Mouse (Mus musculus) neural tube, embryonic 15.5 days (tissue): Measurements from ENCODE around the gene Asap3. TPM values are rescaled to one million over a fixed set of nuclear protein-coding genes. Genes with fewer than 3 reads are reported as not detected.

Experiments
- ATAC-seq: fragments of 200-750 bp; cut with Nextera tagmentation; 2 replicates; pipeline ENCODE4 v1.8.0; 2017; ENCODE audit warnings: mild to moderate bottlenecking, moderate TSS enrichment, moderate library complexity; ENCODE audit not compliant: low FRiP score
- H3K27ac ChIP-seq: fragments of 300-500 bp; sonication (generic); replicated peaks from 2 replicates; pipeline ENCODE4 v1.5.1; 2015; ENCODE audit warnings: mild to moderate bottlenecking, inconsistent platforms
- H3K27me3 ChIP-seq: fragments of 300-500 bp; sonication (generic); replicated peaks from 2 replicates; pipeline ENCODE4 v1.6.1; 2015; ENCODE audit warnings: inconsistent platforms
- H3K36me3 ChIP-seq: fragments of 300-500 bp; sonication (generic); 2 replicates; pipeline ENCODE4 v1.6.1; 2015; ENCODE audit warnings: inconsistent platforms
- H3K4me1 ChIP-seq: fragments of 300-500 bp; sonication (generic); 2 replicates; pipeline ENCODE4 v1.6.1; 2015; ENCODE audit warnings: inconsistent platforms
- H3K4me2 ChIP-seq: fragments of 300-500 bp; sonication (generic); 2 replicates; pipeline ENCODE4 v1.6.1; 2015; ENCODE audit warnings: inconsistent platforms, mild to moderate bottlenecking, moderate library complexity
- H3K4me3 ChIP-seq: fragments of 300-500 bp; sonication (generic); replicated peaks from 2 replicates; pipeline ENCODE4 v1.5.1; 2015; ENCODE audit warnings: mild to moderate bottlenecking, inconsistent platforms
- H3K9ac ChIP-seq: fragments of 300-500 bp; sonication (generic); replicated peaks from 2 replicates; pipeline ENCODE4 v1.6.1; 2015; ENCODE audit warnings: mild to moderate bottlenecking, inconsistent platforms
- H3K9me3 ChIP-seq: fragments of 300-500 bp; sonication (generic); replicated peaks from 2 replicates; pipeline ENCODE4 v1.6.1; 2016; ENCODE audit warnings: inconsistent platforms
- WGBS: fragments of 180-500 bp; shearing (Covaris S2); methylation state at CpG from one replicate; pipeline ENCODE4 v1.1.7; 2015; ENCODE audit warnings: mixed read lengths; 5-methylcytosine and 5-hydroxymethylcytosine counted together
- polyA plus RNA-seq: library from polyadenylated mRNA; unstranded; fragments of >200 nt; fragmentation: Nextera tagmentation; extraction: Ambion mirVana; gene quantifications from 2 replicates; pipeline ENCODE4 v1.2.1, GENCODE M21; 2015

The Asap3 gene
- polyA plus RNA-seq, 1 experiment from 2014 or later, result 6.6 TPM

DNA sequence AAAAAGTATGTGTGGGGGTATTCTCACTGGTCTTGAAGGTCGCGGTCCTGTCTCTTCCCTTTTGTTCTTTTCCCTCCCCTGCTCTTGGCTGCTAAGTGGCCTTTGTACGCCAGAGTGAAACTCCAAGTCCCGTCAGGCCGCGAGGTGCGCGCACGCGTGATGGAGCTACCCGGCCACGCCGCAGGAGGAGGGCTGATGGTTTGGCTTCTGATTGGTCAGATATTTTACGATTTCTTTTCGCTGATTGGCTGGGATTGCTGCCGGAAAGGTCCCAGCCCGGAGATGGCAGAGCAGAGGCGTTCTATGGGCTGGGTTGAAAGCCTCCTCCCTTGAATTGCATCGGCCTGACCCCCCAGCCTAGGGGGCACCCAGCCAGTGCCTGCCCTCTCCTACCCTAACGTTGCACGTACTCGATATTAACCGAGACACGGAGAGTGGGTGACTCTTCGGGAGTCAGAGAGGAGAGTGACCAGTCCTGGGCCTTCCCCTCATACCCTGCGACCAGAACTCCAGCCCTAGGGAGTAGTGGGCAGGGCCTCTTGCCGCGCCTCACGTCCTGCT lies 79.7 kb downstream of the Asap3 start:
- H3K27me3 ChIP-seq, result peaks cover 12% of the 10 kb centered on the region
- H3K4me2 ChIP-seq, result peak overlapping the region; percentile 94
- ATAC-seq, result peak; percentile 89
- peaks cover 55% of the 10 kb centered on the region for H3K4me1 ChIP-seq
- H3K36me3 ChIP-seq, result peaks cover 36% of the 10 kb centered on the region
- peak overlapping the region; percentile 75 for H3K9ac ChIP-seq
- under 1% methylated on average over 29 of the region's 29 CpGs for WGBS
- H3K27ac ChIP-seq, result peak overlapping the region; percentile 89
- no peaks in the 10 kb centered on the region for H3K9me3 ChIP-seq
- peak overlapping the region; percentile 78 for H3K4me3 ChIP-seq

DNA sequence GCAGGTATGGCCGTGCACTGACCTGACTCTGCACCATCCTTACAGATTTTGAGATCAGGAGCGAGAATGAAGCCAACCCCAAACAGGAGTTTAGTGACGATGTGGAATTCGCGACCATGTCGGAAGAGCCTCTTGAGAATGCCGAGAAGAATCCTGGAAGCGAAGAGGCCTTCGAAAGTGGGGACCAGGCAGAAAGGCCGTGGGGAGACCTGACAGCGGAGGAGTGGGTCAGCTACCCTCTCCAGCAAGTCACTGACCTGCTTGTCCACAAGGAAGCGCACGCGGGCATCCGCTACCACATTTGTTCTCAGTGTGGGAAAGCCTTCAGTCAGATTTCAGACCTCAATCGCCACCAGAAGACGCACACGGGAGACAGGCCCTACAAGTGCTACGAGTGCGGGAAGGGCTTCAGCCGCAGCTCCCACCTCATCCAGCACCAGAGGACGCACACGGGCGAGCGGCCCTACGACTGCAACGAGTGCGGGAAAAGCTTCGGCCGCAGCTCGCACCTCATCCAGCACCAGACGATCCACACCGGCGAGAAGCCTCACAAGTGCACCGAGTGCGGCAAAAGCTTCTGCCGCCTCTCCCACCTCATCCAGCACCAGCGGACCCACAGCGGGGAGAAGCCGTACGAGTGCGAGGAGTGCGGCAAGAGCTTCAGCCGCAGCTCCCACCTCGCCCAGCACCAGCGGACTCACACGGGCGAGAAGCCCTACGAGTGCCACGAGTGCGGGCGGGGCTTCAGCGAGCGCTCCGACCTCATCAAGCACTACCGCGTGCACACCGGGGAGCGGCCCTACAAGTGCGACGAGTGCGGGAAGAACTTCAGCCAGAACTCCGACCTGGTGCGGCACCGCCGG lies 84.0 kb downstream of the Asap3 start:
- ATAC-seq, result no peak
- Histone ChIP-seq H3K4me2 (peak overlapping the region; percentile 17; the same call in 1 of the 2 replicates), H3K4me1 (peaks cover 29% of the 10 kb centered on the region), H3K27me3 (peaks cover 12% of the 10 kb centered on the region), H3K27ac (no peak overlapping the region), H3K4me3 (no peak overlapping the region), H3K36me3 (peaks cover 74% of the 10 kb centered on the region), H3K9ac (no peak overlapping the region), H3K9me3 (no peaks in the 10 kb centered on the region)
- 34% methylated on average over 66 of the region's 66 CpGs for WGBS

DNA sequence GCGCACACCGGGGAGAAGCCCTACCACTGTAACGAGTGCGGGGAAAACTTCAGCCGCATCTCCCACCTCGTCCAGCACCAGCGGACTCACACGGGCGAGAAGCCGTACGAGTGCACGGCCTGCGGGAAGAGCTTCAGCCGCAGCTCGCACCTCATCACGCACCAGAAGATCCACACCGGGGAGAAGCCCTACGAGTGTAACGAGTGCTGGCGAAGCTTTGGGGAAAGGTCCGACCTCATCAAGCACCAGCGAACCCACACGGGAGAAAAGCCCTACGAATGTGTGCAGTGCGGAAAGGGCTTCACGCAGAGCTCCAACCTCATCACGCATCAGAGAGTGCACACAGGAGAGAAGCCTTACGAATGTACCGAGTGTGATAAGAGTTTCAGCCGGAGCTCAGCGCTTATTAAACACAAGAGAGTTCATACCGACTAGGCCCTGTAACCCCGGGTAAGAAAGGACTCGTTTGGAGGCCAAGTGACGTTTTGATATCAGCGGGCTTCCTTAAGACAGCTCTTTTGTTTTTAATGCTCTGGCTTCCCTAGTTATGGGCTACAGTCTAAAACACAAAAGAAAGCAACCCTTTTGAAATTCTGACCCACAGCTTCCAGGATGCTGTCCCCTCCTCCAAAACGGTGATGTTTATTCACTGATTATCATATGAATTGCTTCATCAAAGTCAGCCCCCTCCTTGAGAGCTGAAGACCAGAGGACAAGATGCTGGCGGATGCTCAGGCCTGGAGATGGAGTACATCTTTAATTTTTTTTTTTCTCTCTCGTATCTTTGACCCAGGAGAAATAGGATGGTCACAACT lies 84.8 kb downstream of the Asap3 start:
- H3K27me3 ChIP-seq, result peaks cover 12% of the 10 kb centered on the region
- no peaks in the 10 kb centered on the region for H3K9me3 ChIP-seq
- H3K4me2 ChIP-seq, result peak overlapping the region; percentile 17; the same call in 1 of the 2 replicates
- peaks cover 78% of the 10 kb centered on the region for H3K36me3 ChIP-seq
- peaks cover 29% of the 10 kb centered on the region for H3K4me1 ChIP-seq
- no peak overlapping the region for H3K4me3 ChIP-seq
- no peak overlapping the region for H3K27ac ChIP-seq
- H3K9ac ChIP-seq, result no peak overlapping the region
- WGBS, result 32% methylated on average over 39 of the region's 39 CpGs
- ATAC-seq, result no peak

DNA sequence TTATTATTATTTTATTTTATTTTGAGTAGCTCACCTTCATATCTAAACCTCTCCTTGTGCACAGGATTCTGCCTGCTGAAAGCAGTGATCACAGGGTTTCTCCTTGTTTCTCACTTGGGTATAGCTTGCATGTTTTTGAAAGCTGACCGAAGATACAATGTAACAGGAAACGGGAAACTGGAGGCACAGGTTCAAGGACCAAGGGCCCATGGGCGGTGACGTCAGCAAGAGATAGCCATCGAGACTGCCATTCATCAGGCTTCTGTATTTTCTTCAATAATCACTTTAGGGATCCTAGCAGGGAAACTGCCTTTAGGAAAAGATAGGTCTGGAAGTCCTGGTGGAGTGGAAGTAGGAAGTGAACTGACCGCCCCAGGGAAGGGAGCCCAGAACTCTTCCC lies 85.5 kb downstream of the Asap3 start:
- no peak overlapping the region for H3K27ac ChIP-seq
- H3K4me2 ChIP-seq, result no peak overlapping the region
- H3K27me3 ChIP-seq, result peaks cover 12% of the 10 kb centered on the region
- ATAC-seq, result no peak
- H3K9me3 ChIP-seq, result no peaks in the 10 kb centered on the region
- WGBS, result 95% methylated on average over 6 of the region's 6 CpGs
- peaks cover 24% of the 10 kb centered on the region for H3K4me1 ChIP-seq
- H3K4me3 ChIP-seq, result no peak overlapping the region
- H3K36me3 ChIP-seq, result peaks cover 80% of the 10 kb centered on the region
- H3K9ac ChIP-seq, result no peak overlapping the region

Other genes with a start within 250 kb of the Asap3 start
- gene Gale, start 242.6 kb upstream of the Asap3 start, polyA plus RNA-seq, result 47.7 and 53.5 TPM in 2 replicates
- gene Lypla2, start 233.7 kb upstream of the Asap3 start, polyA plus RNA-seq, result 200 and 211 TPM in 2 replicates
- gene Pithd1, start 219.1 kb upstream of the Asap3 start, polyA plus RNA-seq, result 71.9 and 94.0 TPM in 2 replicates
- gene Eloa, start 184.6 kb upstream of the Asap3 start, polyA plus RNA-seq, result 23.3 and 28.7 TPM in 2 replicates
- gene Rpl11, start 152.9 kb upstream of the Asap3 start, polyA plus RNA-seq, result 281 and 320 TPM in 2 replicates
- 227 TPM in 2 replicates for gene Id3, start 62.9 kb upstream of the Asap3 start, polyA plus RNA-seq
- gene E2f2, start 34.0 kb upstream of the Asap3 start, polyA plus RNA-seq, result 2.1 and 4.4 TPM in 2 replicates
- 2.2 and 2.5 TPM in 2 replicates for gene Tcea3, start 41.4 kb downstream of the Asap3 start, polyA plus RNA-seq
- gene Zfp46, start 78.3 kb downstream of the Asap3 start, polyA plus RNA-seq, result 34.7 and 37.5 TPM in 2 replicates
- gene Hnrnpr, start 104.6 kb downstream of the Asap3 start, polyA plus RNA-seq, result 182 and 188 TPM in 2 replicates
- 2.5 and 3.9 TPM in 2 replicates for gene Htr1d, start 217.2 kb downstream of the Asap3 start, polyA plus RNA-seq